Mouse (Mus musculus) thymus, adult 2 months (tissue): ENCODE results near the gene St8sia2.

ENCODE experiments used
- CTCF ChIP-seq: fragments of 200-500 bp; IDR thresholded peaks from 2 replicates; pipeline ENCODE4 v1.5.1; 2012; ENCODE audit warnings: mild to moderate bottlenecking, control low read depth, low read length, moderate library complexity, borderline replicate concordance; ENCODE audit not compliant: control insufficient read depth, poor library complexity, insufficient read depth; ENCODE audit errors: extremely low read depth
- POLR2A ChIP-seq: fragments of 200-500 bp; IDR thresholded peaks from 2 replicates; pipeline ENCODE4 v1.6.1; 2012; ENCODE audit warnings: mild to moderate bottlenecking, low read length, control low read depth, moderate library complexity; ENCODE audit not compliant: control insufficient read depth, poor library complexity, insufficient read depth; ENCODE audit errors: extremely low read depth

DNA sequence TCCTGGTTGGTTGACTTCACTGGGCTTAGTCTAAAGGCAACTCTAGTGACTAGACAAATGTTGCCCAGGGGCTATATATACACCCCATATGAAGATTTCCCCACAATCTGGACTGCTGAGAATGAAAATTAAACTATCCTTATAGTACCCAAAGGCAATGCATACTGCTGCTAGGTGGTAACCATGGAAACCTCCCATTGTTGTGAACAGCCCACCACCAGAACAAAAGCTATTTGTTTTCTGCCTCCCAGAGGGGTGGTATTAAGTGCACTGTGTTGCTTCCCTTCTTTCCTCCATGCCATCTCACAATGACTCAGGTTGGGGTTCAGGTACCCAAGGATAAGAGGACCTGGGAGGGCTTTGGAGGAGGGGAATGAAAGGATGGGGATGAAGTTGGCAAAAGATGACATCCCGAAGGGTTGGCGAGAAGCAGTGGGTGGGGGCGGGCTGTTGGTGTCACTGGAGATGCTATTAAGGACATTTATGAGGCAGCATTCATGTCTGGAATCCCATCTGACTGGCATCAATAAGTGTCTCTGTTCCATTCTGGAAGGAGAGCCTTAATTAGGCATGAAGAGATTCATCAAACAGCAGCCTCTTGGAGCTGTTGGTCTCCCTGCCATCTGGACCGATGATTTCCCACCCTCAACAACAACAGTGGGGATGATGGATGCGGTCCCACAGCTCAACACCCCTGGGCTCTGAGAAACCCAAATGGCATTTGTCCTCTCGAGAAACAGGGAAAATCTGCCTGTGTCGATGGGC, 75.3 kb downstream of the St8sia2 start:
- TF ChIP-seq POLR2A (no peak), CTCF (no peak)
